Mouse (Mus musculus): ENCODE measurements around the gene Gtf2i.

Gene Gtf2i

GRCm38 (mm10) chr5:134225110-134225901, 89.3 kb downstream of the Gtf2i start:
- POLR2A ChIA-PET = interaction anchor here in 3 of 4 experiments (0.6 to 2.8 kb wide), 7 partner anchors 11 to 1406 kb away, joined by 3 to 10 read pairs (median 3); partner anchors contain the start of gene Gtf2ird2 (in 1 of the 3)
- CTCF ChIA-PET = interaction anchor here in 2 of 4 experiments (0.6 to 1.6 kb wide), 6 partner anchors 9 to 241 kb away, joined by 3 to 4 read pairs (median 3); no protein-coding TSS in a partner anchor

GRCm38 (mm10) chr5:134221708-134222150, 92.8 kb downstream of the Gtf2i start:
- ChIA-PET CTCF (no interaction called here), POLR2A (interaction anchor here in 1 of 4 experiments (0.5 kb wide), 1 partner anchor 259 kb away, joined by 3 read pairs; no protein-coding TSS in a partner anchor)

- POLR2A ChIA-PET = interaction anchor here in 1 of 4 experiments (0.5 kb wide), 1 partner anchor 259 kb away, joined by 3 read pairs; no protein-coding TSS in a partner anchor
- CTCF ChIA-PET = interaction anchor here in 1 of 4 experiments (0.7 kb wide), 1 partner anchor 17 kb away, joined by 3 read pairs; no protein-coding TSS in a partner anchor
These were observed 93.3 kb downstream of the Gtf2i start for GRCm38 (mm10) chr5:134221278-134221677.

GRCm38 (mm10) chr5:134217900-134218299, 96.7 kb downstream of the Gtf2i start:
- ChIA-PET CTCF (interaction anchor here in 2 of 4 experiments (0.7 to 1.9 kb wide), 3 partner anchors 13 to 273 kb away, joined by 3 to 6 read pairs (median 3); no protein-coding TSS in a partner anchor), POLR2A (interaction anchor here in 3 of 4 experiments (0.6 to 1.6 kb wide), 3 partner anchors 13 to 60 kb away, joined by 3 read pairs; no protein-coding TSS in a partner anchor)

- POLR2A ChIA-PET = interaction anchor here in 1 of 4 experiments (0.6 to 1.0 kb wide), 3 partner anchors 31 to 249 kb away, joined by 3 to 4 read pairs (median 3); no protein-coding TSS in a partner anchor
These were observed 100.3 kb downstream of the Gtf2i start for GRCm38 (mm10) chr5:134214021-134214806.

GRCm38 (mm10) chr5:134209931-134210554, 104.5 kb downstream of the Gtf2i start:
- POLR2A ChIA-PET = interaction anchor here in 2 of 4 experiments (0.6 to 1.2 kb wide), 3 partner anchors 22 to 103 kb away, joined by 3 to 4 read pairs (median 4); no protein-coding TSS in a partner anchor

More at GRCm38 (mm10) chr5:134214021-134214806, 100.3 kb downstream of the Gtf2i start:
- CTCF ChIA-PET = no interaction called here

GRCm38 (mm10) chr5:134206721-134207120, 107.8 kb downstream of the Gtf2i start:
- ChIA-PET CTCF (interaction anchor here in 1 of 4 experiments (1.6 kb wide), 1 partner anchor 19 kb away, joined by 3 read pairs; no protein-coding TSS in a partner anchor), POLR2A (interaction anchor here in 2 of 4 experiments (0.6 to 1.1 kb wide), 2 partner anchors 9 to 119 kb away, joined by 5 to 7 read pairs; no protein-coding TSS in a partner anchor)

More at GRCm38 (mm10) chr5:134209931-134210554, 104.5 kb downstream of the Gtf2i start:
- CTCF ChIA-PET = interaction anchor here in 1 of 4 experiments (0.6 kb wide), 2 partner anchors 33 to 1878 kb away, joined by 3 read pairs; partner anchors contain the start of gene Rcc1l

- CTCF ChIA-PET = interaction anchor here in 2 of 4 experiments (0.6 to 1.0 kb wide), 2 partner anchors 147 to 160 kb away, joined by 3 to 4 read pairs; no protein-coding TSS in a partner anchor
- POLR2A ChIA-PET = interaction anchor here in 2 of 4 experiments (0.6 to 0.7 kb wide), 3 partner anchors 54 to 478 kb away, joined by 4 to 5 read pairs (median 4); no protein-coding TSS in a partner anchor
These were observed 120.9 kb downstream of the Gtf2i start for GRCm38 (mm10) chr5:134193664-134194063.

GRCm38 (mm10) chr5:134188571-134188970, 126.0 kb downstream of the Gtf2i start:
- ChIA-PET CTCF (interaction anchor here (0.6 to 1.8 kb wide), 21 partner anchors 13 to 1976 kb away, joined by 3 to 8 read pairs (median 4); partner anchors contain the start of gene Clip2 (in 1 of the 4)), POLR2A (interaction anchor here (0.5 to 2.8 kb wide), 17 partner anchors 10 to 287 kb away, joined by 3 to 10 read pairs (median 3); partner anchors contain the start of gene Rcc1l (in 1 of the 4))

All from embryonic stem cell, embryonic (primary cell).